Mouse (Mus musculus) mature B cell (primary cell): ENCODE measurements around the gene Hoxd4.

Experiments used
- in situ Hi-C: fragments of 300-500 bp; cut with MboI; formaldehyde crosslinking; loops from 2 replicates; pipeline ENCODE4 v1.14.3; 2019

Gene Hoxd4

GRCm38 (mm10) chr2:74741252-74741978 is 29.7 kb downstream of the Hoxd4 start:
- in situ Hi-C loops = no loop called here

GRCm38 (mm10) chr2:74741979-74742277 is 30.2 kb downstream of the Hoxd4 start:
- in situ Hi-C loops = no loop called here

- in situ Hi-C loops = no loop called here
These were observed 34.0 kb downstream of the Hoxd4 start for GRCm38 (mm10) chr2:74745540-74746297.

GRCm38 (mm10) chr2:74746298-74746921 is 34.7 kb downstream of the Hoxd4 start:
- in situ Hi-C loops = no loop called here

- in situ Hi-C loops = no loop called here
These were observed 35.3 kb downstream of the Hoxd4 start for GRCm38 (mm10) chr2:74747006-74747405.

- in situ Hi-C loops = no loop called here
These were observed 36.0 kb downstream of the Hoxd4 start for GRCm38 (mm10) chr2:74747661-74748141.

- in situ Hi-C loops = no loop called here
These were observed 36.8 kb downstream of the Hoxd4 start for GRCm38 (mm10) chr2:74748436-74748995.

- in situ Hi-C loops = no loop called here
These were observed 37.8 kb downstream of the Hoxd4 start for GRCm38 (mm10) chr2:74749337-74750121.

GRCm38 (mm10) chr2:74750731-74751250 is 39.1 kb downstream of the Hoxd4 start:
- in situ Hi-C loops = no loop called here

- in situ Hi-C loops = no loop called here
These were observed 40.1 kb downstream of the Hoxd4 start for GRCm38 (mm10) chr2:74751861-74752260.

- in situ Hi-C loops = no loop called here
These were observed 40.9 kb downstream of the Hoxd4 start for GRCm38 (mm10) chr2:74752431-74753174.

- in situ Hi-C loops = no loop called here
These were observed 41.4 kb downstream of the Hoxd4 start for GRCm38 (mm10) chr2:74753175-74753523.

- in situ Hi-C loops = no loop called here
These were observed 42.0 kb downstream of the Hoxd4 start for GRCm38 (mm10) chr2:74753711-74754110.

- in situ Hi-C loops = no loop called here
These were observed 48.4 kb downstream of the Hoxd4 start for GRCm38 (mm10) chr2:74760146-74760545.

GRCm38 (mm10) chr2:74761941-74762340 is 50.2 kb downstream of the Hoxd4 start:
- in situ Hi-C loops = no loop called here

- in situ Hi-C loops = no loop called here
These were observed 51.0 kb downstream of the Hoxd4 start, which contains the start of gene Hoxd1 for GRCm38 (mm10) chr2:74762522-74763244. Hoxd1 (plus strand) TSS chr2:74762980.

- in situ Hi-C loops = no loop called here
These were observed 51.6 kb downstream of the Hoxd4 start for GRCm38 (mm10) chr2:74763245-74763735.

GRCm38 (mm10) chr2:74763976-74764375 is 52.2 kb downstream of the Hoxd4 start:
- in situ Hi-C loops = no loop called here

GRCm38 (mm10) chr2:74774359-74774758 is 62.6 kb downstream of the Hoxd4 start:
- in situ Hi-C loops = no loop called here
